Mouse (Mus musculus): ENCODE measurements around the gene Wwox. TPM values are rescaled to one million over a fixed set of nuclear protein-coding genes. Genes with fewer than 3 reads are reported as not detected.

Gene Wwox
- total and polyA plus RNA-seq, 3 experiments: 7.6 to 61.8 (median 12.2) TPM

GRCm38 (mm10) chr8:115095548-115095947, 656.1 kb downstream of the Wwox start:
- H3K36me3 ChIP-seq (ENCODE audit: control insufficient read depth in 1 of 2, insufficient read depth in 2 of 2, low read length in 2 of 2): no peaks in the 10 kb centered on the region
- no peak for DNase-seq (ENCODE audit: low read depth, low spot score)
- TF ChIP-seq ZC3H11A (IDR thresholded peaks at IDR 0.05; ENCODE audit: low read depth, low read length) (no peak), BHLHE40 (IDR thresholded peaks at IDR 0.05; ENCODE audit: borderline replicate concordance, low read depth, low read length) (no peak), ZNF384 (IDR thresholded peaks at IDR 0.05; ENCODE audit: low read depth, low read length) (no peak), NRF1 (IDR thresholded peaks at IDR 0.05; ENCODE audit: insufficient read depth, low read depth, low read length, poor library complexity, severe bottlenecking) (no peak), TCF12 (IDR thresholded peaks at IDR 0.05; ENCODE audit: low read depth, low read length) (no peak), E2F4 (IDR thresholded peaks at IDR 0.05; ENCODE audit: borderline replicate concordance, low read depth, low read length) (no peak), EP300 (IDR thresholded peaks at IDR 0.05; ENCODE audit: low read depth in 1 of 2, low read length in 2 of 2) (no peak), ELF1 (IDR thresholded peaks at IDR 0.05; ENCODE audit: low read depth, low read length) (no peak), GATA1 (IDR thresholded peaks at IDR 0.05; ENCODE audit: low read depth, low read length) (no peak), POLR2AphosphoS5 (IDR thresholded peaks at IDR 0.05; ENCODE audit: borderline replicate concordance, low read depth, low read length) (no peak), USF1 (IDR thresholded peaks at IDR 0.05; ENCODE audit: low read depth, low read length) (no peak), SMC3 (IDR thresholded peaks at IDR 0.05; ENCODE audit: low read depth, low read length) (no peak), MAX (IDR thresholded peaks at IDR 0.05; ENCODE audit: low read length) (no peak), MYB (IDR thresholded peaks at IDR 0.05; ENCODE audit: low read depth, low read length) (no peak), RCOR1 (IDR thresholded peaks at IDR 0.05; ENCODE audit: low read depth, low read length) (no peak), RAD21 (IDR thresholded peaks at IDR 0.05; ENCODE audit: low read depth, low read length) (no peak), USF2 (IDR thresholded peaks at IDR 0.05; ENCODE audit: borderline replicate concordance in 1 of 2, insufficient read depth in 1 of 2, low read depth in 1 of 2, low read length in 2 of 2) (no peak), NELFE (IDR thresholded peaks at IDR 0.05; ENCODE audit: low read depth, low read length) (no peak)
- H3K4me1 ChIP-seq (ENCODE audit: control insufficient read depth in 1 of 2, insufficient read depth in 2 of 2, low read length in 2 of 2): no peaks in the 10 kb centered on the region
- no peak overlapping the region for H3K9ac ChIP-seq (ENCODE audit: control insufficient read depth, low read depth, low read length, poor library complexity, severe bottlenecking)
- H3K9me3 ChIP-seq (replicated peaks; ENCODE audit: insufficient read depth, low read length): no peaks in the 10 kb centered on the region
- no peak overlapping the region for H3K4me3 ChIP-seq (ENCODE audit: control insufficient read depth in 1 of 2, insufficient read depth in 1 of 2, low read depth in 2 of 2, low read length in 2 of 2)
- H3K27me3 ChIP-seq (ENCODE audit: control insufficient read depth in 1 of 2, insufficient read depth in 2 of 2, low read length in 2 of 2): no peaks in the 10 kb centered on the region
- no peaks in the 10 kb centered on the region for H3K79me2 ChIP-seq (ENCODE audit: control insufficient read depth, insufficient read depth, low read length, poor library complexity)
- H3K27ac ChIP-seq (ENCODE audit: control insufficient read depth, low read depth, low read length): no peak overlapping the region

- no peaks in the 10 kb centered on the region for H3K9me3 ChIP-seq (replicated peaks; ENCODE audit: insufficient read depth, low read length)
- H3K9ac ChIP-seq (ENCODE audit: control insufficient read depth, low read depth, low read length, poor library complexity, severe bottlenecking): no peak overlapping the region
- no peak for TF ChIP-seq CHD1 (IDR thresholded peaks at IDR 0.05; ENCODE audit: low read depth, low read length)
- TF ChIP-seq MYC (IDR thresholded peaks at IDR 0.05; ENCODE audit: low read depth, low read length): no peak
- no peak for TF ChIP-seq GABPA (IDR thresholded peaks at IDR 0.05; ENCODE audit: low read depth, low read length)
- no peak for TF ChIP-seq EP300 (IDR thresholded peaks at IDR 0.05; ENCODE audit: low read depth in 1 of 2, low read length in 2 of 2)
- no peak for TF ChIP-seq TBP (IDR thresholded peaks at IDR 0.05; ENCODE audit: low read depth, low read length)
- no peak for TF ChIP-seq MAFK (IDR thresholded peaks at IDR 0.05; ENCODE audit: borderline replicate concordance, low read depth, low read length)
- no peak for TF ChIP-seq RAD21 (IDR thresholded peaks at IDR 0.05; ENCODE audit: low read depth, low read length)
- no peak for TF ChIP-seq TAL1 (IDR thresholded peaks at IDR 0.05; ENCODE audit: low read length)
- no peak for TF ChIP-seq RCOR1 (IDR thresholded peaks at IDR 0.05; ENCODE audit: low read depth, low read length)
- no peaks in the 10 kb centered on the region for H3K79me2 ChIP-seq (ENCODE audit: control insufficient read depth, insufficient read depth, low read length, poor library complexity)
- H3K4me3 ChIP-seq (ENCODE audit: control insufficient read depth in 1 of 2, insufficient read depth in 1 of 2, low read depth in 2 of 2, low read length in 2 of 2): no peak overlapping the region
- no peak overlapping the region for H3K27ac ChIP-seq (ENCODE audit: control insufficient read depth, low read depth, low read length)
- H3K36me3 ChIP-seq (ENCODE audit: control insufficient read depth in 1 of 2, insufficient read depth in 2 of 2, low read length in 2 of 2): no peaks in the 10 kb centered on the region
- H3K4me1 ChIP-seq (ENCODE audit: control insufficient read depth in 1 of 2, insufficient read depth in 2 of 2, low read length in 2 of 2): no peaks in the 10 kb centered on the region
- no peaks in the 10 kb centered on the region for H3K27me3 ChIP-seq (ENCODE audit: control insufficient read depth in 1 of 2, insufficient read depth in 2 of 2, low read length in 2 of 2)
- no peak for DNase-seq (ENCODE audit: low read depth, low spot score)
Measured at GRCm38 (mm10) chr8:115097988-115098562, 658.6 kb downstream of the Wwox start.
